Mouse (Mus musculus): ENCODE measurements around the gene 5330417H12Rik. TPM values are rescaled to one million over a fixed set of nuclear protein-coding genes. Genes with fewer than 3 reads are reported as not detected.

Gene 5330417H12Rik
- polyA plus RNA-seq, 1 experiment from 2014 or later: not detected

GRCm38 (mm10) chr7:107651821-107652220 is 26.9 kb upstream of the 5330417H12Rik start:
- H3K9me3 ChIP-seq: no peaks in the 10 kb centered on the region
- WGBS: 40% methylated on average over 1 of the region's 1 CpGs
- DNase-seq (ENCODE audit: low spot score): no peak

DNA sequence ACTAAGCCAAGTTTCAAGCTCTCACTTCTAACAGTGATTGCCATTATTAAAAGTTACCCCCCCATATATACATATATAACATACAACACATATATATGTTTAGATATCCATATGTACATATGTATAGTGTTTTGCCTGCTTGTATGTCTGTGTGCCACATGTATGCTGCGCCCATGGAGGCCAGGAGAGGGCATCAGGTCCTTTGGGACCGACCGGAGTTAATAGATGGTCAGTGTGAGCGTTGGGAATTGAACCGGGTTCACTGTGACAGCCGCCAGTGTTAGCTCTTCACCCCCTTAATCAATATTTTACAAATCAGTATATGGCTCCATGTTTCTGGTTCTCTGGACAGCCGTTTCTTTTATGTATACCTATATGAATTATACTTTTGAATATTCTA is 25.0 kb upstream of the 5330417H12Rik start:
- no peak overlapping the region for H3K27ac ChIP-seq (replicated peaks)
- no peaks in the 10 kb centered on the region for H3K36me3 ChIP-seq (replicated peaks)
- WGBS: 82% methylated on average over 7 of the region's 7 CpGs
- no peaks in the 10 kb centered on the region; the same call in 1 of the 2 replicates for H3K9me3 ChIP-seq
- DNase-seq (ENCODE audit: low spot score): no peak
- peaks cover 25% of the 10 kb centered on the region for H3K4me1 ChIP-seq
- no peak overlapping the region for H3K4me3 ChIP-seq
- H3K27me3 ChIP-seq (replicated peaks; ENCODE audit: low read depth, poor library complexity, severe bottlenecking): no peaks in the 10 kb centered on the region

More at GRCm38 (mm10) chr7:107651821-107652220, 26.9 kb upstream of the 5330417H12Rik start:
- H3K4me1 ChIP-seq: peaks cover 25% of the 10 kb centered on the region
- no peaks in the 10 kb centered on the region for H3K27me3 ChIP-seq (replicated peaks; ENCODE audit: low read depth, poor library complexity, severe bottlenecking)
- H3K36me3 ChIP-seq (replicated peaks): no peaks in the 10 kb centered on the region
- H3K27ac ChIP-seq (replicated peaks): peak overlapping the region; percentile 24; the same call in 1 of the 2 replicates
- no peak overlapping the region for H3K4me3 ChIP-seq

- no peak for DNase-seq (ENCODE audit: low spot score)
- H3K9me3 ChIP-seq: no peaks in the 10 kb centered on the region; the same call in 1 of the 2 replicates
- no peaks in the 10 kb centered on the region for H3K36me3 ChIP-seq (replicated peaks)
- H3K27me3 ChIP-seq (replicated peaks; ENCODE audit: low read depth, poor library complexity, severe bottlenecking): no peaks in the 10 kb centered on the region
- H3K4me1 ChIP-seq: peaks cover 25% of the 10 kb centered on the region
- H3K4me3 ChIP-seq: no peak overlapping the region
- WGBS: 81% methylated on average over 12 of the region's 12 CpGs
- no peak overlapping the region for H3K27ac ChIP-seq (replicated peaks)
Observed at GRCm38 (mm10) chr7:107648937-107649688, 24.2 kb upstream of the 5330417H12Rik start.

- Histone ChIP-seq H3K9me3 (no peaks in the 10 kb centered on the region; the same call in 1 of the 2 replicates), H3K36me3 (replicated peaks) (no peaks in the 10 kb centered on the region), H3K4me3 (no peak overlapping the region), H3K27ac (replicated peaks) (no peak overlapping the region), H3K27me3 (replicated peaks; ENCODE audit: low read depth, poor library complexity, severe bottlenecking) (no peaks in the 10 kb centered on the region), H3K4me1 (peaks cover 4% of the 10 kb centered on the region; the same call in 1 of the 2 replicates)
- DNase-seq (ENCODE audit: low spot score): no peak
- WGBS: 82% methylated on average over 2 of the region's 2 CpGs
Observed at GRCm38 (mm10) chr7:107644987-107645386, 20.0 kb upstream of the 5330417H12Rik start.

- Histone ChIP-seq H3K27me3 (replicated peaks; ENCODE audit: low read depth, poor library complexity, severe bottlenecking) (no peaks in the 10 kb centered on the region), H3K36me3 (replicated peaks) (no peaks in the 10 kb centered on the region), H3K9me3 (no peaks in the 10 kb centered on the region; the same call in 1 of the 2 replicates), H3K4me3 (no peak overlapping the region), H3K4me1 (no peaks in the 10 kb centered on the region), H3K27ac (replicated peaks) (no peak overlapping the region)
- DNase-seq (ENCODE audit: low spot score): no peak
- WGBS: 84% methylated on average over 7 of the region's 7 CpGs
Observed at GRCm38 (mm10) chr7:107642586-107643275, 17.8 kb upstream of the 5330417H12Rik start.

DNA sequence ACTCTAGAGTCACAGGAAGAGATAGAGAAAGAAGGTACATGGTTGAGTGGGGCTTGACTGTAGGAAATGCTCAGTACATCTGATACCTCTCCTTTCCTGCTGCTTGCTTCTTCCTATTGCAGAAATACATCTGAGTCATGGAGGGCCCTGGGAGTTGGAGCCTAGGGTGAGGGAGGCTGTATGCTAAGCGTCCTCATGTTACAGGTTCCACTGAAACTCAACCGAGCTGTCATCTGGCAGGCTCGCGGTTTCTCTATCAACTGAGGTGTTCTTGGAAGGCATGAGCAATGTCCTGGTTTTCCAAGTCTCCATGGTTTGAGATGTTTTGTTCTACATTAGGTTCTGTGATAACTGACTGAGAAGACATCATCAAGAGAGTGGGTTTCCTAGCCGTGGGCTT is 13.1 kb upstream of the 5330417H12Rik start:
- no peak overlapping the region for H3K27ac ChIP-seq (replicated peaks)
- no peak overlapping the region for H3K4me3 ChIP-seq
- H3K36me3 ChIP-seq (replicated peaks): no peaks in the 10 kb centered on the region
- WGBS: 89% methylated on average over 5 of the region's 5 CpGs
- no peak for DNase-seq (ENCODE audit: low spot score)
- H3K27me3 ChIP-seq (replicated peaks; ENCODE audit: low read depth, poor library complexity, severe bottlenecking): no peaks in the 10 kb centered on the region
- H3K9me3 ChIP-seq: no peaks in the 10 kb centered on the region
- no peaks in the 10 kb centered on the region for H3K4me1 ChIP-seq

DNA sequence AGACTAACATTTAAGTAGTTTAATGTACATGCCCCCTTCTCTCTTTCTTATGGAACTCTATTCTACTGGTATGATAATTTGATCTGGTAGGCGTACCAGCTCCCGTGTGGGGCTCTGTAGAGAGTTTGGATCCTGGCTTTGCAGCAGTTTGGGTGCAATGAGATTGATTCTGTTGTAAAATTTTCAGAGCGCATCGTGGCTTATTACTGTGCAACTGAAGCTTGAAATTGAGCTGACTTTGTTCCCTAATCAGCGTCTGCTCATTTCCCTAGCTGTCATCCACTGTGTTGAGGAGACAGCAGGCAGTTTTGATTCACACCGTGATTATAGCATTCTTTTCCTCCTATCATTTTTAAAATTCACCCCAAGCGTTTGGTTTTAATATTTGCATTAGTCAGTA is 12.4 kb upstream of the 5330417H12Rik start:
- Histone ChIP-seq H3K9me3 (no peaks in the 10 kb centered on the region), H3K27me3 (replicated peaks; ENCODE audit: low read depth, poor library complexity, severe bottlenecking) (no peaks in the 10 kb centered on the region), H3K36me3 (replicated peaks) (no peaks in the 10 kb centered on the region), H3K27ac (replicated peaks) (no peak overlapping the region), H3K4me1 (no peaks in the 10 kb centered on the region), H3K4me3 (no peak overlapping the region)
- 88% methylated on average over 7 of the region's 7 CpGs for WGBS
- DNase-seq (ENCODE audit: low spot score): no peak

GRCm38 (mm10) chr7:107633201-107633600 is 8.2 kb upstream of the 5330417H12Rik start:
- H3K36me3 ChIP-seq (replicated peaks): no peaks in the 10 kb centered on the region
- H3K4me3 ChIP-seq: no peak overlapping the region
- 94% methylated on average over 4 of the region's 4 CpGs for WGBS
- no peak for DNase-seq (ENCODE audit: low spot score)
- no peaks in the 10 kb centered on the region for H3K27me3 ChIP-seq (replicated peaks; ENCODE audit: low read depth, poor library complexity, severe bottlenecking)
- H3K27ac ChIP-seq (replicated peaks): no peak overlapping the region
- no peaks in the 10 kb centered on the region for H3K9me3 ChIP-seq
- H3K4me1 ChIP-seq: no peaks in the 10 kb centered on the region

DNA sequence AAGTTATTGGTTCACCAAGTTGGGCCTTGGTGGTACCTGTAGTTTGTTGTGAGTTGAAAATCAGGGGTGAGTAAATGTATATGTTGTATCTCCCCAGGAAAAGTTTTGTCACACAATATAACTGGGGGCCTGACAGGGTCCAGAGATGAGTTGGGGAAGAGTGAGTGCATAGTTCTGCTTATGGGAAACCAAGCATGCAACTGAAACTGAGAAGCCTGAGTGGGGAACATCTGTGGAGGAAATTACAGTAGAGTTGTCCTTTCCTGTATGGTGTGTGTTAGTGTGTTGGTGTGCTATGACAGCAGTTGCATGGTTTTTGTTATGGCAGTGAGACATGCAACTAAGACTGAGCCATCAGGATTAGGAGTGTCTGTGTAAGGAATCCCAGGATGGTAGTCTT is 3.4 kb upstream of the 5330417H12Rik start:
- DNase-seq (ENCODE audit: low spot score): no peak

DNA sequence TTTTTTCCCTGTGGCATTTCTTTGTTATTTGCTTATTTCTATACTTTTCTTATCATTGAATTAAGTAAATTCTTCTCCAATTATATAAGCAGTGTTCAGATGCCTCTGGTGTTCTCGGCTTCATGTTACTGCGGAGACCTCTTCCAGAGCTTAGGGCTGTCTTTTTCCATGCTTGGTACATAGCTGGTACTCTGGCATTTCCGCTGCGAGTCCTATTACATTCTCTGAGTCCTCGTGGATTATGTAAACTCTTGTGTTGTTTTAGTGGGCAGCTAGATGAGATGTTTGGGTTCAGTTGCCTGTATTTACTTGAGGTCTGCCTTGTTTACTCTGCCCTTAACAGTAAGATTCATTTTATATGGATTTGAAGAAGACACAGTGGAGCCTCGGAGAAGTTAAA is 820 bp upstream of the 5330417H12Rik start:
- H3K27ac ChIP-seq (replicated peaks): no peak overlapping the region
- no peaks in the 10 kb centered on the region for H3K27me3 ChIP-seq (replicated peaks; ENCODE audit: low read depth, poor library complexity, severe bottlenecking)
- H3K36me3 ChIP-seq (replicated peaks): no peaks in the 10 kb centered on the region
- H3K4me1 ChIP-seq: no peaks in the 10 kb centered on the region
- no peaks in the 10 kb centered on the region for H3K9me3 ChIP-seq
- no peak overlapping the region for H3K4me3 ChIP-seq
- no peak for DNase-seq (ENCODE audit: low spot score)
- 86% methylated on average over 6 of the region's 6 CpGs for WGBS

More for the DNA sequence above, 3.4 kb upstream of the 5330417H12Rik start:
- Histone ChIP-seq H3K27me3 (replicated peaks; ENCODE audit: low read depth, poor library complexity, severe bottlenecking) (no peaks in the 10 kb centered on the region), H3K4me3 (no peak overlapping the region), H3K4me1 (no peaks in the 10 kb centered on the region), H3K36me3 (replicated peaks) (no peaks in the 10 kb centered on the region), H3K27ac (replicated peaks) (no peak overlapping the region), H3K9me3 (no peaks in the 10 kb centered on the region)

GRCm38 (mm10) chr7:107624432-107624831 is 529 bp downstream of the 5330417H12Rik start:
- H3K4me1 ChIP-seq: peaks cover 13% of the 10 kb centered on the region
- H3K36me3 ChIP-seq (replicated peaks): no peaks in the 10 kb centered on the region
- no peak for DNase-seq (ENCODE audit: low spot score)
- H3K4me3 ChIP-seq: no peak overlapping the region
- WGBS: 67% methylated on average over 3 of the region's 3 CpGs
- no peak overlapping the region for H3K27ac ChIP-seq (replicated peaks)
- H3K9me3 ChIP-seq: no peaks in the 10 kb centered on the region
- H3K27me3 ChIP-seq (replicated peaks; ENCODE audit: low read depth, poor library complexity, severe bottlenecking): no peaks in the 10 kb centered on the region

DNA sequence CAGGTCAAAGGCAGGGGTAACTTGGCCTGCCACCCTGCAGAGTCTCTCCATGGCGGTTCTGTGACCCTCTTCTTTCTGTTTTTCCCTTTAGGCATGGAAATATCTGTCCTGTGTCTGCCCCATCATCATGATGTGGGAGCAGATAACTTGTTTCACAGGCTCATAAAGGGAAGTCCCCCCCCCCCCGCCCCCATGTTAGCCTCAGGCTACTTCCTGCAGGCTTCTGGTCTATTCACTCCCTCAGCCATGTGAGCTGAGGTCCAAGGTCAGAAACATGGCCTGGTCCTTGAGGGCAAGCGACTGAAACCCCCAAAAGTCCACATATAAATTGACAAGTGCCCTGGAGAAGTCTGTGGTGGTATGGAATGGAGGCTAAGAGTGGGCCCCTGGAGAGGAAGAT is 4.8 kb downstream of the 5330417H12Rik start:
- WGBS: 75% methylated on average over 3 of the region's 3 CpGs

DNA sequence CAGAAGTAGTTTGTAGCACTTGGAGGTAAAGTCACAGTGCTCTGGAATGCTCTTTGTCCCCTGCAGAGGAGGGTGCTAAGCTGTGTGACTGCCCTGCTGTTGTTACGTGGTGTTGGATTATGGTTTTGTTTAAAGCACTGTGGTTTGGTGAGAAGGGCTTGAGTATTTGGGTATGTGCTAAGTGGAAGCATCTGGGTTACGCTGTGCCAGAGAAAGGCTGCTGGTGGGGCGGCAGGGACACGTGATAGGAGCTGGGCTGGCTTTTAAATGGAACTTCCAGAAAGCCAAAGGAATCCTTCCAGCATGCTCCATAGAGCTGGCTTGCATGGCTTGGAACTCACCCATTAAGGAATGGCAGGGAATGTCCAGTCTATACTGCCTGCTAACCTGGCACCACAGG is 5.7 kb downstream of the 5330417H12Rik start:
- no peak overlapping the region for H3K4me3 ChIP-seq
- H3K4me1 ChIP-seq: peaks cover 31% of the 10 kb centered on the region

More for the DNA sequence above, 4.8 kb downstream of the 5330417H12Rik start:
- DNase-seq (ENCODE audit: low spot score): no peak
- Histone ChIP-seq H3K4me1 (peaks cover 31% of the 10 kb centered on the region), H3K9me3 (no peaks in the 10 kb centered on the region), H3K27me3 (replicated peaks; ENCODE audit: low read depth, poor library complexity, severe bottlenecking) (no peaks in the 10 kb centered on the region), H3K36me3 (replicated peaks) (no peaks in the 10 kb centered on the region), H3K4me3 (no peak overlapping the region), H3K27ac (replicated peaks) (no peak overlapping the region)

More for the DNA sequence above, 5.7 kb downstream of the 5330417H12Rik start:
- no peaks in the 10 kb centered on the region for H3K36me3 ChIP-seq (replicated peaks)
- no peaks in the 10 kb centered on the region for H3K9me3 ChIP-seq
- H3K27me3 ChIP-seq (replicated peaks; ENCODE audit: low read depth, poor library complexity, severe bottlenecking): no peaks in the 10 kb centered on the region
- peak; percentile 19 for DNase-seq (ENCODE audit: low spot score)
- 0 out of 2 replicates have a peak overlapping the region, but pooled peaks have one; percentile 5 for H3K27ac ChIP-seq (replicated peaks)
- WGBS: 48% methylated on average over 4 of the region's 4 CpGs

All from embryonic facial prominence, embryonic 10.5 days (tissue).